Mouse (Mus musculus) limb, embryonic 15.5 days (tissue): ENCODE measurements around the gene Arhgap31. TPM values are rescaled to one million over a fixed set of nuclear protein-coding genes. Genes with fewer than 3 reads are reported as not detected.

Source experiments
- ATAC-seq: fragments of 200-750 bp; cut with Nextera tagmentation; 2 replicates; pipeline ENCODE4 v1.8.0; 2017; ENCODE audit warnings: low read depth, moderate TSS enrichment; ENCODE audit not compliant: insufficient number of reproducible peaks, low FRiP score, low TSS enrichment
- H3K27ac ChIP-seq: fragments of 300-500 bp; sonication (generic); 2 replicates; pipeline ENCODE4 v1.5.1; 2015; ENCODE audit warnings: moderate library complexity, mild to moderate bottlenecking, inconsistent platforms
- H3K27me3 ChIP-seq: fragments of 300-500 bp; sonication (generic); 2 replicates; pipeline ENCODE4 v1.6.1; 2015; ENCODE audit warnings: inconsistent platforms
- H3K36me3 ChIP-seq: fragments of 300-500 bp; sonication (generic); 2 replicates; pipeline ENCODE4 v1.6.1; 2015; ENCODE audit warnings: inconsistent platforms
- H3K4me1 ChIP-seq: fragments of 300-500 bp; sonication (generic); 2 replicates; pipeline ENCODE4 v1.6.1; 2015; ENCODE audit warnings: inconsistent platforms
- H3K4me2 ChIP-seq: fragments of 300-500 bp; sonication (generic); 2 replicates; pipeline ENCODE4 v1.6.1; 2015; ENCODE audit warnings: mild to moderate bottlenecking, inconsistent platforms
- H3K4me3 ChIP-seq: fragments of 300-500 bp; sonication (generic); 2 replicates; pipeline ENCODE4 v1.5.1; 2015; ENCODE audit warnings: mild to moderate bottlenecking, inconsistent platforms
- H3K9ac ChIP-seq: fragments of 300-500 bp; sonication (generic); 2 replicates; pipeline ENCODE4 v1.6.1; 2015; ENCODE audit warnings: inconsistent platforms
- H3K9me3 ChIP-seq: fragments of 300-500 bp; sonication (generic); 2 replicates; pipeline ENCODE4 v1.6.1; 2016; ENCODE audit warnings: inconsistent platforms
- WGBS: fragments of 180-500 bp; shearing (Covaris S2); methylation state at CpG from one replicate; pipeline ENCODE4 v1.1.7; 2015; 5-methylcytosine and 5-hydroxymethylcytosine counted together
- polyA plus RNA-seq: library from polyadenylated mRNA; unstranded; fragments of >200 nt; fragmentation: Nextera tagmentation; extraction: Ambion mirVana; gene quantifications from 2 replicates; pipeline ENCODE4 v1.2.1, GENCODE M21; 2015

Gene Arhgap31
- polyA plus RNA-seq, 1 experiment from 2014 or later = 16.2 TPM

DNA sequence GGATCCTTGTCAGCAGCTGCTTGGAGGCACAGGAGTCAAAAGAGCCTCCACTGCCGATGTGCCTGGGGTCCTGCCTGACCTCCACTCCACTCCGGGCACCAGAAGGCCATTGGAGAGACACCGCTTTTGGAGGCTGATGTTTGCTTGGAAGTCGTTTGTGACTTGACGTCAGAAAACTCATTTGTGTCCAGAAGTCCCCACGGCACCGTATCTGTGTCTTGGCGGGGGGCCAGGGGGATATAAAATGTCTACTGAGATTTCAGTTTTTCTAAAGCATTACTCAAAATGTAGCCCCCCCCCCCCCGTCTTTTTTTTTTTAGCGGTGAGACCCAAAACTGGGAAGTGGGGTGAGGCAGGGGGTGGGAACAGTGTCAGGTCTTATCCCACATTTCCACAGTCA, 76.0 kb downstream of the Arhgap31 start:
- Histone ChIP-seq H3K4me1 (no peaks in the 10 kb centered on the region), H3K4me2 (no peak overlapping the region), H3K9me3 (no peaks in the 10 kb centered on the region), H3K36me3 (peaks cover 16% of the 10 kb centered on the region; the same call in 1 of the 2 replicates), H3K27me3 (no peaks in the 10 kb centered on the region), H3K9ac (no peak overlapping the region), H3K4me3 (no peak overlapping the region), H3K27ac (no peak overlapping the region)
- no peak for ATAC-seq
- 52% methylated on average over 10 of the region's 10 CpGs for WGBS

DNA sequence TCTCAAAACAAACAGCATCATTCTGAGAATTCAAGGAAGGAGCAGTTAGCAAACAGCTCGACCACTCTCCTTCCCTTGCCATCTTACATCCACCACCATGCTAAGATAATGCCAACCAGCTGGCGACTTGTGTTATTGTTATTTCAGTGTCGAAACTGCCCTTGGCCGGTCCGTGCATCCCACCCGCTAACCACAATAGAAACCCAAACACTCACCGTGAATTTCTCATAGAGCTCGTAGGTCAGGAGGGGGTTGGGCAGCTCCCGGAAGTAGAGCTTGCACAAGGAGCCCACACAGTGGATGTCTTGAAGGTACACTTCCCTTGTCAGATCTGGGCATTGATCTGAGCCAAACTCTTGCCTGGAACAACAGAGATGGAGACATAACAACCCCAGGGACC, 76.4 kb downstream of the Arhgap31 start:
- Histone ChIP-seq H3K4me1 (no peaks in the 10 kb centered on the region), H3K4me3 (no peak overlapping the region), H3K27ac (no peak overlapping the region), H3K36me3 (peaks cover 16% of the 10 kb centered on the region; the same call in 1 of the 2 replicates), H3K9ac (no peak overlapping the region), H3K9me3 (no peaks in the 10 kb centered on the region), H3K27me3 (no peaks in the 10 kb centered on the region), H3K4me2 (no peak overlapping the region)
- no peak for ATAC-seq
- 74% methylated on average over 9 of the region's 9 CpGs for WGBS

DNA sequence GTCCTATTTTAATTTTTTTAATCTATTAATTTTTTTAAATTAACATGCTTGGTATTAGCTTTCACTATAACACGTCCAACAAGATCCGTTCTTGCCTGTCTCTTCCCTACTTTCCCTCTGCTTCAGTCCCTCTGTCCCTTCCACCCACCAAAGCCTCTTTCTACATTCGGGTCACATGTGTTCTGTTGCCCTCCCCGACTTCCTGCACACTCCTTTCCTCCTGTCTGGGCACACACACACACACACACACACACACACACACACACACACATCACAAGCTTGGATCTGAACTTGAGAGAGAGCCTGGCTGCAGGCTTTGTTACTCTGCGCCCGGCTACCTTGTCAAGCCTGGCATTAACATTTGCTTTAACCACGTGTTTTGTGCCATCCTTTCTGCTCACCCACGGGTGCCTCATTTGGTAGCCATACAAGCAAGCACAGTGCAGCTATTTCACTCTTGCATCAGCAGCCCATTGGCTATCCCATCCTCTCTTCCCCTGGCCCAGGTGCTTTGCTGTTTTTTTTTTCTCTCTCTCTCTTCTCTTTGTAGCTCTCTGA, 77.2 kb downstream of the Arhgap31 start:
- ATAC-seq = no peak
- WGBS = 74% methylated on average over 8 of the region's 8 CpGs
- Histone ChIP-seq H3K9ac (no peak overlapping the region), H3K4me1 (no peaks in the 10 kb centered on the region), H3K4me3 (no peak overlapping the region), H3K27ac (no peak overlapping the region), H3K4me2 (no peak overlapping the region), H3K36me3 (peaks cover 16% of the 10 kb centered on the region; the same call in 1 of the 2 replicates), H3K9me3 (no peaks in the 10 kb centered on the region), H3K27me3 (no peaks in the 10 kb centered on the region)

DNA sequence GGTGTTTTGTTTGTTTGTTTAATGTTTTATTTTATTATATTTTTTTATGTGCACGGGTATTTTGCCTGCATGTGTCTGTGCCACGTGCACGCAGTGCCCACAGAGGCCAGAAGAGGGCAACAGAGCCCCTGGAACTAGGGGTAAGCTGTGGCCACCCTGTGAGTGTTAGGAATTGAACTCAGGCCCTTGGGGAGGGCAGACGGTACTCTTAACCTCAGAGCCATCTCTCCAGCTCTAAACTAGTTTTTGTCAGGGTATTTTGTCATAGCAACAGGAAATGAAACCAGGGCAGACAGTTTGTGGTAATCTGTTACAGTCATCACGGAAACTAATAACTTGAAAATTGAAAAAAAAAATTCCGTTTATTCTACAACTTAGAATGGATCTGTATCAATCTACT, 80.9 kb downstream of the Arhgap31 start:
- H3K27me3 ChIP-seq = no peaks in the 10 kb centered on the region
- H3K36me3 ChIP-seq = peaks cover 7% of the 10 kb centered on the region; the same call in 1 of the 2 replicates
- no peak overlapping the region for H3K9ac ChIP-seq
- no peaks in the 10 kb centered on the region for H3K9me3 ChIP-seq
- no peak overlapping the region for H3K4me3 ChIP-seq
- no peak for ATAC-seq
- WGBS = 60% methylated on average over 6 of the region's 6 CpGs
- no peak overlapping the region for H3K4me2 ChIP-seq
- no peak overlapping the region for H3K27ac ChIP-seq
- H3K4me1 ChIP-seq = no peaks in the 10 kb centered on the region

DNA sequence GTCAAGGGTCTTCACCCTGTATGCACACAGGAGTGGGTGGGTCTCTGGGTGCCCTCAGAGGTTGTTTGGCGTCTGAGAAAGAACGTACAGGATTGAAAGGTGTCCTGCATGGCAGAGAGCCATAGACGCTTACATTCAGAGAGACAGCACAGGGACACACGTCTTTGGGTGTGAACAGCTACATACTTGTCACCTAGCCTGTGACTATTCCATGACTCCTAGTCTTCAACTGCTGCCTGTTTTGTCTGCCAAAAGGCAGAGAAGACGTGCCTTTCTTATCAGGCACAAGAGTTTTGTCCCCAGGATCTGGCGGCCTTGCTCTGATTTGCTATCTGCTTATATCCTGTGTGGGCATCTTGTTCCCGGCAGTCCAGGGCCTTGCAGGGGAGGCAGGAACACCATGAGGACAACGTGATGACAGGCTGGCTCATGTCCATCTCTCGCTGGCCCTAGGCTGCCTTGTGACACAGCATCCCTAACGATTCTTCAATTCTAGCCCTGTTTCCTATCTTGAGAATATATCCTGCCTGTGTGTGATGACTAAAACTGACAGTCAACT, 87.2 kb downstream of the Arhgap31 start:
- Histone ChIP-seq H3K4me1 (no peaks in the 10 kb centered on the region), H3K36me3 (peaks cover 18% of the 10 kb centered on the region), H3K9me3 (no peaks in the 10 kb centered on the region), H3K27me3 (no peaks in the 10 kb centered on the region), H3K27ac (no peak overlapping the region), H3K4me2 (no peak overlapping the region), H3K4me3 (no peak overlapping the region), H3K9ac (no peak overlapping the region)
- WGBS = 74% methylated on average over 10 of the region's 10 CpGs
- no peak for ATAC-seq

DNA sequence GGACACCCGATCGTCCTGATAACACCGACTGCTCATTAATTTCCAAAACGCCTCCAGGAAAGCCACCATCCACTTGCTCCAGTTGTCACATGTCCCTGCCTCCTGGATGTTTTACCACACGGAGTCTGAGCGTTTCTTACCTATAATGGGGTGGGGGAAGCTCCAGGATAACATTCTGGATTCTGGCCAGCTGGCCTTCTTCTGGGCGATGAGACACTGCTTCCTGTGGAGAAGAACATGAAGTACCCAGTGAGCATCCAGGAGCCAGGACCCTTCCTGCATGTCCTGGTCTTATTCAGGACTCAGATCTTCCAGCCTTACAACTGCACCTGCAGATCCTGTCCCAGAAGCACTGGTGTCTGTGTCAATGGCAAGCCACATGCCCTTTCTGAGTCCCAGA, 87.7 kb downstream of the Arhgap31 start:
- no peaks in the 10 kb centered on the region for H3K27me3 ChIP-seq
- no peaks in the 10 kb centered on the region for H3K4me1 ChIP-seq
- H3K27ac ChIP-seq = no peak overlapping the region
- WGBS = 77% methylated on average over 7 of the region's 7 CpGs
- no peak for ATAC-seq
- no peak overlapping the region for H3K9ac ChIP-seq
- no peak overlapping the region for H3K4me2 ChIP-seq
- peaks cover 23% of the 10 kb centered on the region for H3K36me3 ChIP-seq
- no peaks in the 10 kb centered on the region for H3K9me3 ChIP-seq
- no peak overlapping the region for H3K4me3 ChIP-seq

DNA sequence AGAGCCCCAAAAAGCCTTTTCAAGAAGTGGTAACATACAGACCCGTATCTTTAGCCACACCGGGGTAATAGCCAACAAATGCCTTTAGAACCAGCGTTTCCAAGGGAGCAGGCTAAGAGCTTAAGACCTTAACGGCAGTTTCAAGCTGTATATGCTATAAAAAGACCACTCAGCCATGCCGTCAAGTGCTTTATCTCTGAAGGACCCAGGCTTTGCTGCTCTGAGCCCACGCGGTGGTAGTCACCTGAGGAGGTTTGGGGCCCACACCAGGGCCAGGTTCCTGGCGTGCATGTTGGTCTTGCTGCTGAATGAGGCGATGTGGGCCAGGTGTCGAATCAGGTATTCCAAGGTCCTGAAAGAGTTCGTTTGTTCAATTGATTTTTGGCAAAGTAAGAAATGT, 88.8 kb downstream of the Arhgap31 start:
- ATAC-seq = no peak
- Histone ChIP-seq H3K9ac (no peak overlapping the region), H3K9me3 (no peaks in the 10 kb centered on the region), H3K4me2 (no peak overlapping the region), H3K36me3 (peaks cover 25% of the 10 kb centered on the region), H3K4me3 (no peak overlapping the region), H3K27me3 (no peaks in the 10 kb centered on the region), H3K4me1 (no peaks in the 10 kb centered on the region), H3K27ac (no peak overlapping the region)
- WGBS = 74% methylated on average over 11 of the region's 11 CpGs

DNA sequence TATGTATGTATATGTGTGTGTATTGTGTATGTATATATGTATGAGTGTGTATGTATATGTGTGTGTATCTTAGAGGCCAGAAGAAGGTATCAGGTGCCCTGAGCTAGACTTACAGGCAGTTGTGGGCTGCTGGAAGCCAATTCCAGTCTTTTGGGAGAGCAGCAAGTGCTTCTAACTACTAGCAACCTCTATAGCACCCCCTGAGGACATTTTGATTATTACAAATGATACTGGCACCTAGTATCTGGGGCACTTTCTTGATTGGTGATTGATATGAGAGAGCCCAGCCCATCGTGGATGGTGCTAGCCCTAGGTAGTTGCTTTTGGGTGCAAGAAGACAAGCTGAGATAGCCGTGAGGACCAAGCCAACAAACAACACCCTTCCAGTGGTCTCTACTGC, 90.8 kb downstream of the Arhgap31 start:
- H3K36me3 ChIP-seq = peaks cover 33% of the 10 kb centered on the region
- H3K4me2 ChIP-seq = no peak overlapping the region
- WGBS = 74% methylated on average over 2 of the region's 2 CpGs
- H3K9me3 ChIP-seq = no peaks in the 10 kb centered on the region
- no peaks in the 10 kb centered on the region for H3K27me3 ChIP-seq
- no peak for ATAC-seq
- H3K9ac ChIP-seq = no peak overlapping the region
- no peak overlapping the region for H3K27ac ChIP-seq
- H3K4me1 ChIP-seq = no peaks in the 10 kb centered on the region
- no peak overlapping the region for H3K4me3 ChIP-seq

DNA sequence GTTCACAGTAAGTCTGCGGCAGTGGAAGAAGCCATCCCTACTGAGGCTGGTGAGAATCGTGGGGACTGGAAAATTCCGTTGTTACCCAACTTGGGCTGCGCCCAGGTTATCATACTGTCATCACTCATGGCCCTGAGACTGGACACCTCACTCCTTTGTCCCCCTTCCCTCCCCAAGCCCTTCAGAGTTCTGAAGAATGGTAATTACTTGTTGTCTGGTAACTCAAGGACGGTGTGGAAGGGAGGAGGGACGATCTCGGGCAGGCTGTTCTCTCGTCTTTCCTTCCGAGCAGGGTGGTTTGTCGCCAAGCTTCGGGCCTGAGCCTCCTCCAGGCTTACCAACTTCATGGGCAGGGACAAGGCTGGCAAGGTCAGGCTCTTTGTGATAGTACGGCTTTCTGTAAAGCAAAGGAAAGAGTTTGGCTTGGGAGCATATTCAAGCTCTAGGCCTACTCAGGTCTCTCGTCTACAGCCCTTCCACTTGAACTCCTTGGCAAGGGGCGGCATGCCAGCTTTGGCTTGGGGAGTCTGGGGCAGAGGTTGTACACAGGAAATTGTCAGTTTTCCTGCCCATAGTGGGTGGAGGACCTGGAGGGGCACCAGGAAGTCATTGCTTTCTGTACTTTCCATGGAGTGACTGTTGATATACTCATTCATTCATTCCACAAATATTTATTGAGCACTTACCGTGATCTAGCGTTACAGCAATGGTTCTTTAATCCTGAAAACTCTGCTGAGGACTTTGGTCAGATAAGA, 92.2 kb downstream of the Arhgap31 start:
- whole genome bisulfite sequencing = 90% methylated on average over 16 of the region's 16 CpGs
- no peak for ATAC-seq
- no peaks in the 10 kb centered on the region for H3K9me3 ChIP-seq

DNA sequence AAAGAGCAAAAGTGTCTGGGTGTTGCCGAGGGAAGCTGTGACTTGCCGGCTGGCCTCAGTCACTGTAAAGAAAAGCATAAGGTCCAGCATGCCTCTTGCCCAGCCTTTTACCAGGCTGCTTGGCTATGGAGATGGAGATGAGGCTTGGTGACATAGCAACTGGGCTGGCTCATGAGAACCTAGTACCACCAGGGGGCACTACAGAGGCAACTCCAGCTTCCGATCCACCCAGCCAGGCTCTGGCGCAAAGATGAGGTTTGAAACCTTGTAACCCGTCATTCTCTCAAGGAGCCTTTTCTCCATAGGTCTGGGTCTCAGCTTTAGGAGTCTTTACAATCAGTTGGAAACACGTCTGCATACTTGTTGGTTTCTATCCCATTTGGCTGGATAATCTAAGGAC, 94.0 kb downstream of the Arhgap31 start:
- Histone ChIP-seq H3K4me3 (no peak overlapping the region), H3K9ac (no peak overlapping the region), H3K36me3 (peaks cover 29% of the 10 kb centered on the region), H3K27me3 (no peaks in the 10 kb centered on the region), H3K9me3 (no peaks in the 10 kb centered on the region), H3K27ac (no peak overlapping the region), H3K4me1 (no peaks in the 10 kb centered on the region), H3K4me2 (no peak overlapping the region)
- 13% methylated on average over 6 of the region's 6 CpGs for WGBS
- no peak for ATAC-seq

More for the DNA sequence above, 92.2 kb downstream of the Arhgap31 start:
- H3K36me3 ChIP-seq = peaks cover 37% of the 10 kb centered on the region
- no peak overlapping the region for H3K4me2 ChIP-seq
- H3K4me3 ChIP-seq = no peak overlapping the region
- no peak overlapping the region for H3K27ac ChIP-seq
- H3K4me1 ChIP-seq = no peaks in the 10 kb centered on the region
- no peak overlapping the region for H3K9ac ChIP-seq
- no peaks in the 10 kb centered on the region for H3K27me3 ChIP-seq

DNA sequence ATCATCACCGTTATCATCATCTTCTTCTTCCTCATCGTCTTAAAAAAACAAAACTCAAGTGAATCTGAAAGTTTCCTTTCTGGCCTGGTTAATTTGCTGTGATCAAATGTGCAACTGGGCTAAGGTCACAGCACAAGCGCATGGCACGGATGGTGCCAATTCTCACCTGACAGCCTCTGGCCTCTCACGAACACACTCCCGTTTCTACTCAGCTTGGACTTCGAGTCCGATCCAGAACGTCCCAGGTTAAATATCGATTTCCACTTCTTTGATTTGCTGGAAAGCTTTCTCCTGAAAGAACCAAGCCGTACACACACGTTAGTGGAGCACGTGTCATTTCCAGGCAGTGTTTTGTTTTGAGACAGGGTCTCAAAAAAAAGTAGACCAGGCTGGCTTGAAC, 95.1 kb downstream of the Arhgap31 start:
- WGBS = 93% methylated on average over 13 of the region's 13 CpGs
- no peaks in the 10 kb centered on the region for H3K27me3 ChIP-seq
- no peak overlapping the region for H3K9ac ChIP-seq
- no peak overlapping the region for H3K4me2 ChIP-seq
- no peak overlapping the region for H3K27ac ChIP-seq
- no peak for ATAC-seq
- H3K36me3 ChIP-seq = peaks cover 29% of the 10 kb centered on the region
- H3K4me3 ChIP-seq = no peak overlapping the region
- no peaks in the 10 kb centered on the region for H3K9me3 ChIP-seq
- H3K4me1 ChIP-seq = peaks cover 7% of the 10 kb centered on the region; the same call in 1 of the 2 replicates

DNA sequence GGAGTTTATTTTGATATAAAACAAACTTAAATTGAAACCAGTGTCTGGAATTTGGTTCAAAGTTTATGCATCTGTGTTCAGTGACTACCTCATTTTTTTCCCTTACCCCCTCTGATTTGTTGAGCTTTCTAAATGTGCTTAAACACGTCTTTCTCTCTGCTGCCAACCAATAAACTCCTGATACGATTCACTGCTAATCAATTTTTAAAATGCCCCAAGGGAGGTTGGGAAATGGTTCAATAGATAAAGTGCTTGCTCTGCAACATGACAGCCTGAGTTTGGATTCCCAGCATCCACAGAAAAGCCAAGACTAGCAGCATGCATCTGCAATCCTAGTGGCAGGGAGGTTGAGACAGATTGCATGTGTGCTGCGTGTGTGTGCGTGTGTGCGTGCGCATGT, 99.4 kb downstream of the Arhgap31 start:
- Histone ChIP-seq H3K4me1 (peaks cover 12% of the 10 kb centered on the region; the same call in 1 of the 2 replicates), H3K9me3 (no peaks in the 10 kb centered on the region), H3K27me3 (no peaks in the 10 kb centered on the region), H3K4me3 (no peak overlapping the region), H3K4me2 (no peak overlapping the region), H3K36me3 (peaks cover 50% of the 10 kb centered on the region), H3K9ac (no peak overlapping the region), H3K27ac (peak overlapping the region; percentile 18; the same call in 1 of the 2 replicates)
- no peak for ATAC-seq
- 74% methylated on average over 6 of the region's 6 CpGs for WGBS
